Comparison of ENCODE assay signal across 33 mouse cellular contexts in genomic region chr2:80662682-80663081, GRCm38 (mm10).
"Had no signal": no experiment of that assay in that cellular context is flagged by ENCODE, and none has a peak within 500 bp of the region (broad histone marks: within the 10 kb centered on the region; RNA-seq: fewer than 3 reads in every experiment).

No protein-coding gene starts in this region.

- ATAC-seq: hindbrain, embryonic 16.5 days; hindbrain, postnatal 0 days; inflammation-experienced regulatory T-cells, adult 6 months had no signal

- H3K9ac ChIP-seq: heart, embryonic 12.5 days; heart, embryonic 13.5 days; heart, embryonic 15.5 days; hindbrain, embryonic 12.5 days; hindbrain, embryonic 13.5 days; hindbrain, embryonic 14.5 days; hindbrain, embryonic 15.5 days; kidney, embryonic 15.5 days had no signal

- H3K4me1 ChIP-seq: heart, embryonic 10.5 days; heart, embryonic 12.5 days; heart, embryonic 13.5 days; heart, embryonic 15.5 days; hindbrain, embryonic 10.5 days; hindbrain, embryonic 12.5 days; hindbrain, embryonic 13.5 days; hindbrain, embryonic 15.5 days; kidney, embryonic 15.5 days had no signal

- H3K4me3 ChIP-seq: heart, embryonic 10.5 days; heart, embryonic 12.5 days; heart, embryonic 13.5 days; heart, embryonic 15.5 days; hindbrain, embryonic 10.5 days; hindbrain, embryonic 12.5 days; hindbrain, embryonic 13.5 days; hindbrain, embryonic 15.5 days; kidney, embryonic 15.5 days; layer of hippocampus, adult 2 months; left cerebral cortex, adult 2 months had no signal

- DNase-seq: heart, postnatal 10 days; heart, postnatal 14 days; heart, postnatal 36 days; heart, postnatal 4 days; kidney, adult 11 months; kidney, adult 18-20 months; kidney, adult 2 months; kidney, adult 8-10 months; kidney, adult 9 months; kidney, postnatal 10 days; kidney, postnatal 14 days; kidney, postnatal 25 days; kidney, postnatal 36 days; kidney, postnatal 4 days; layer of hippocampus, adult 9-11 months; layer of hippocampus, postnatal 36 days had no signal

- H3K27me3 ChIP-seq: heart, embryonic 12.5 days; heart, embryonic 13.5 days; heart, embryonic 15.5 days; hindbrain, embryonic 12.5 days; hindbrain, embryonic 13.5 days; hindbrain, embryonic 15.5 days; kidney, embryonic 15.5 days had no signal

- H3K4me2 ChIP-seq: heart, embryonic 11.5 days; heart, embryonic 12.5 days; heart, embryonic 13.5 days; heart, embryonic 15.5 days; hindbrain, embryonic 12.5 days; hindbrain, embryonic 13.5 days; hindbrain, embryonic 14.5 days; hindbrain, embryonic 15.5 days; kidney, embryonic 15.5 days had no signal

- H3K27ac ChIP-seq: heart, embryonic 10.5 days; heart, embryonic 13.5 days; heart, embryonic 15.5 days; hindbrain, embryonic 10.5 days; hindbrain, embryonic 12.5 days; hindbrain, embryonic 13.5 days; hindbrain, embryonic 14.5 days; hindbrain, embryonic 15.5 days; hindbrain, postnatal 0 days; kidney, embryonic 15.5 days; kidney, postnatal 0 days; layer of hippocampus, adult 2 months; left cerebral cortex, adult 2 months had no signal

- H3K9me3 ChIP-seq: heart, embryonic 10.5 days; heart, embryonic 12.5 days; heart, embryonic 13.5 days; heart, embryonic 15.5 days; hindbrain, embryonic 10.5 days; hindbrain, embryonic 12.5 days; hindbrain, embryonic 13.5 days; hindbrain, embryonic 15.5 days; kidney, embryonic 15.5 days had no signal
